Mouse (Mus musculus): ENCODE measurements around the gene Gm7978. TPM values are rescaled to one million over a fixed set of nuclear protein-coding genes. Genes with fewer than 3 reads are reported as not detected.
"Not testable (repeated sequence)": the region's sequence is repeated elsewhere in the genome, so short reads cannot be mapped to it uniquely, and the experiment has no call there.

Gene Gm7978
- total RNA-seq (2021): not detected

DNA sequence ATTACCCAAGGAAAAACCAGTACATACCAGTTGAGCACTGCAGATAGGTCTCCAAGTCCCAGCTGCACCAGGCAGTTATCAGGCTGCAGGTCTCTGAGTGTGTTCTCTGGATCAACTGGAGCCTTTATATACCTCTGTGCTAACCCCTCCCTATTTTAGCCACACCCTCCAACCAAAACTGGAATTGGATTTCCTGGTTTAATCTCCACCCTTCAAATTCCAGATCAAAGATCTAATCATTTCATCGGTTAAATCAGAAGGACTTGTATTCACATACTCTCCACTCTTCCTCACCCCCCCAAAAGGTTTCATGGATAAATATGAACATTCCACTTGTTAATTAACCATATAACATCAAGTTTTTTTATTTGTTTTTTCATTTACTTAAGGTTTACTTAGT lies at the start of gene Gm7978:
Gene Gm7978 (minus strand): TSS at position 101 of the 400 bp plus-strand sequence.
- DNase-seq (ENCODE audit: low spot score in 2 of 2); intact Hi-C loops (cut with DNase I): not testable (repeated sequence)

- intact Hi-C loops (cut with DNase I); DNase-seq (ENCODE audit: low spot score in 2 of 2): not testable (repeated sequence)
Measured at GRCm38 (mm10) chr5:95775690-95776089, 39.7 kb upstream of the Gm7978 start, which contains the start of gene E330014E10Rik. Gene E330014E10Rik (plus strand): TSS chr5:95775990.

DNA sequence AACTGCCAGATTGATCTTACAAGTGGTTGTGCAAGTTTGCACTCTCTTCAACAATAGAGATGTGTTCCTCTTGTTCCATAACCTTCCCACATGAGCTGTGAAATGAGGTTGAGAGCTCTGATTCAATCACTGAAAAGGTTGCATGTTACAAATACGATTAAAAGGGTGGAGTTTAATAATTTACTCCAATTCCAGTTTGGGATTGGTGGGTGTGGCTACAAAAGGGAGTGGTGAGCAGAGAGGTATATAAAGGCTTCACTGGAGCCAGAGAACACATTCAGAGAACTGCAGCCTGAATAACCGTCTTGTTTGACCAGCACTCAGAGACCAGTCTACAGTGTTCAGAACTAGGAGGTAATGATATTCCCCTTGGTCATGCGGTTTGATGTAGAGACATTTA lies 5.7 kb upstream of the Gm7978 start, which contains the start of gene Gm7982:
Gene Gm7982 (plus strand): TSS at position 301 of the 400 bp plus-strand sequence.
- intact Hi-C loops (cut with DNase I): not testable (repeated sequence)

More for the DNA sequence above, 5.7 kb upstream of the Gm7978 start, which contains the start of gene Gm7982:
- DNase-seq (ENCODE audit: low spot score in 2 of 2): not testable (repeated sequence)

Other genes with a start within 250 kb of the Gm7978 start
- gene Gm3286, start 225.4 kb downstream of the Gm7978 start, total RNA-seq (2021): not detected
- gene Gm7971, start 141.3 kb downstream of the Gm7978 start, total RNA-seq (2021): not detected
- gene Gm7982, start 5.8 kb upstream of the Gm7978 start, total RNA-seq (2021): not detected
- gene E330014E10Rik, start 39.8 kb upstream of the Gm7978 start, total RNA-seq (2021): not detected
- not detected for gene Cxcl13, start 220.8 kb upstream of the Gm7978 start, total RNA-seq (2021)